Mouse (Mus musculus) CD4-positive, CD25-positive, alpha-beta regulatory T cell, adult 9 weeks (primary cell): Measurements from ENCODE around the gene Zfp712. TPM values are rescaled to one million over a fixed set of nuclear protein-coding genes. Genes with fewer than 3 reads are reported as not detected.

Experiments used
- polyA plus RNA-seq: library from polyadenylated mRNA; unstranded; fragments of 100-300 nt; shearing (Covaris generic); gene quantifications from one replicate; pipeline ENCODE4 v1.2.1, GENCODE M21; 2017

Gene Zfp712
- polyA plus RNA-seq = 8.4 TPM

DNA sequence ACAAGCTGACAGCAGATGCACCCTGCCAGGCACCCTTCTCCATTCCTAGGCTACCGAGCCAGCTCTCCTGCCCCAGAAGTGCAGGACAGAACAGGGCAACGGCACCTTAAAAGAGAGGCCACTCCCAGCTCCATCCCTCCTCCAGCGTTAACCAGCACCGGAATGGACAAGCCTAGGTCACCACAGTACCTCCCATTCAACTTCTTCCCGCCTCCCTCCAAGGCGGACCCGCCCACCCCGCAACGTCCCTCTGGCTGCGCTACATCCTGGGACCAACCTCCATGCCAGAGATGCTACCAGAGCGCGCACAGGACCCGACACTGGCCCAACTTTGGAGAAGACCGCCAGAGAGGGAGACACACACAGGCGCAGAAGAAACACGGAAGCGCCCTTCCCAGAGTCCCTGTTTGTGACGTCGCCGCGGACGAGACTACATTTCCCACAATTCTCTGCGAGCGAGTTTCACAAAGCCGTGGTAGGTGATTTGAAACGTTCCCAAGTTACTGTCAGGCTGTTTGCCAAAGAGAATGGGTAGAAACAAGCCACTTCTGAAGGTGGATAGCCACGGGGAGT is at the start of gene Zfp712:
Gene Zfp712, minus strand, starts transcription at position 385 of the 573 bp plus-strand sequence.

DNA sequence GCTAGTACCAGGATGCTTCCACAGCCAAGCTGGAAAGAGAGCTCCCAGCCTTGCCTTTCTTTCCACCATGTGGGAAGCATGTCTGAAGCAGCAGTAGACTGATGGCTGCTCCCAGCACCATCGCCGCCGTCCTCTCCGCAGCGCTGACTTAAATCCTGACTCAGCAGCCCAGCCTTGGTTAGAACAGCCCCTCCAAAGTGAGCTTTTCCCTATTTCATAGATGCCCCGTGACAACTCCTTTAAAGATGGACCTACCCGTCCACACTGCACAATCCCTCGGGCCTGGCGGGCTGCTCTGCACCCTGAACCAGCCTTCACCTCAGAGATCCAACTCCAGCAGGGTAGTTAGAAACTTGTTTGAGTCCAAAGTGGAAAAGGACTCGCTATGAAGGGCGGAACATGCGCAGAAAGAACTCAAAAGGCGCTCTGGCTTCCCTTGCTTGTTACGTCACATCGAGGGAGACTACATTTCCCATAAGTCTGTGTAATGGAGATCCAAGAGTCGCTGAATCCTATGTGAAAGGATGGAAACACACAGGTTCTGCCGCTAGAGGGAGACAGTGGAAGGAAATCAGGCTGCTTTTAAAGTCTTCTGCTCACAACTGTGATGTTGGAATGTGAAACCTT is 47.3 kb upstream of the Zfp712 start, which contains the start of gene Gm28557:
Gene Gm28557, minus strand, starts transcription at position 411 of the 627 bp plus-strand sequence.

DNA sequence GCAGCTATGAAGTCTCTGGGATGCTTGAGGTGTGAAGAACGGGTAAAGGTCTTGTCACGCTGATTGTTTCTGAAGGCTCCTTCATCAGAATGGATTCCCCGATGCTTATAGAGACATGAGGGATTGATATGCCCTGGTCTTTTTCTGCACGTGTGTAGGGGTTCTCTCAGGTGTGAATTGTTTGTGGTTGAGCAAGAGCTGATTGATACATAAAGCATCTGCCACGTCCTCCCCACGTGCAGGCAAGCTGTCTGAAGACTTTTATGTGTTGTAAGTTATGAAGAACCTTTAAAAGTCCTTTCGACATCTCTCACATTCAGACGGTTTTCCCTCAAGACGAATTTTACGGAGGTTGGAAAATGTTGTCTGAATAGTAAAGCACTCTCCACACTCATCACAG is 36.9 kb upstream of the Zfp712 start, which contains the start of gene Zfp708:
Gene Zfp708, minus strand, starts transcription at position 101 of the 400 bp plus-strand sequence.

Other genes with a start within 250 kb of the Zfp712 start
- gene Gm10767, start 156.3 kb downstream of the Zfp712 start, polyA plus RNA-seq = 1.3 TPM
- gene Zfp708, start 36.8 kb upstream of the Zfp712 start, polyA plus RNA-seq = 8.0 TPM
- gene Gm28557, start 47.4 kb upstream of the Zfp712 start, polyA plus RNA-seq = 3.6 TPM
- gene Rslcan18, start 55.1 kb upstream of the Zfp712 start, polyA plus RNA-seq = 0.27 TPM
- 2.7 TPM for gene Zfp759, start 60.5 kb upstream of the Zfp712 start, polyA plus RNA-seq
- 19.7 TPM for gene Rsl1, start 112.0 kb upstream of the Zfp712 start, polyA plus RNA-seq
- gene Zfp455, start 133.3 kb upstream of the Zfp712 start, polyA plus RNA-seq = 7.0 TPM
- 3.1 TPM for gene Zfp458, start 217.3 kb upstream of the Zfp712 start, polyA plus RNA-seq
- gene Zfp457, start 245.3 kb upstream of the Zfp712 start, polyA plus RNA-seq = 1.0 TPM